Comparison of ENCODE assay signal across 9 mouse cellular contexts in genomic region chr7:19800764-19801163, GRCm38 (mm10). TPM values are rescaled to one million over a fixed set of nuclear protein-coding genes. Genes with fewer than 3 reads are reported as not detected.
A peak's percentile ranks its signal among the peaks of the same experiment; 100 is the strongest.
DNase-seq lines count a peak whose midpoint lies in the region; ATAC-seq lines count a peak whose summit lies in the region.
"Had no signal": no experiment of that assay in that cellular context is flagged by ENCODE, and none has a peak within 500 bp of the region (broad histone marks: within the 10 kb centered on the region; RNA-seq: fewer than 3 reads in every experiment).

No protein-coding gene starts in this region.

- no peak for ATAC-seq in CD4-positive, CD25-positive, alpha-beta regulatory T cell, adult 4 months

- DNase-seq in CD4-positive, CD25-positive, alpha-beta regulatory T cell, adult 2 months (ENCODE audit: low read depth, low spot score): peak; percentile 77
- peak; percentile 21 to 44 for DNase-seq in left cerebral cortex, adult 18-20 months (ENCODE audit: low spot score in 2 of 2)
- DNase-seq in left cerebral cortex, adult 8-10 months (ENCODE audit: low spot score in 2 of 2): no peak
- peak; percentile 64 for DNase-seq in adrenal gland, postnatal 10 days
- peak; percentile 77 for DNase-seq in induced T-regulatory cell, adult 2 months (ENCODE audit: low read depth)
- peak; percentile 75 for DNase-seq in naive thymus-derived CD4-positive, alpha-beta T cell, adult 2 months (ENCODE audit: low read depth)
- no peak for DNase-seq in spleen, postnatal 36 days (ENCODE audit: low spot score in 2 of 2)

RNA-seq across cellular contexts. Expression of gene Cblc, which starts 4.2 kb away (rescaled TPM):
- not detected for polyA plus RNA-seq in CD4-positive, CD25-positive, alpha-beta regulatory T cell, adult 4 months (2017; shearing (Covaris generic))
- not detected for total RNA-seq in left cerebral cortex, adult 18-20 months (2021)
- not detected for total RNA-seq in left cerebral cortex, adult 8-10 months (2022)
- 1 to 10 TPM; 1.8 to 3.2 TPM for total RNA-seq in adrenal gland, postnatal 10 days (2021)

RNA-seq across cellular contexts. Expression of gene Bcl3, which starts 21.8 kb away (rescaled TPM):
- polyA plus RNA-seq in CD4-positive, CD25-positive, alpha-beta regulatory T cell, adult 4 months (2017; shearing (Covaris generic)): 10 to 100 TPM; 16.0 to 20.5 TPM
- 1 to 10 TPM in 1 of 2 experiments, under 1 TPM in 1; 0.91 to 1.1 TPM for total RNA-seq in left cerebral cortex, adult 18-20 months (2021)
- 1 to 10 TPM in 2 of 4 experiments, under 1 TPM in 1, not detected in 1; 0.57 to 6.4 (median 2.9) TPM for total RNA-seq in left cerebral cortex, adult 8-10 months (2022)
- 10 to 100 TPM; 15.4 to 16.6 TPM for total RNA-seq in adrenal gland, postnatal 10 days (2021)

RNA-seq across cellular contexts. Expression of gene Bcam, which starts 29.9 kb away (rescaled TPM):
- 1 to 10 TPM; 2.5 to 3.7 TPM for polyA plus RNA-seq in CD4-positive, CD25-positive, alpha-beta regulatory T cell, adult 4 months (2017; shearing (Covaris generic))
- 10 to 100 TPM; 18.6 to 19.1 TPM for total RNA-seq in left cerebral cortex, adult 18-20 months (2021)
- 10 to 100 TPM; 15.8 to 18.7 (median 17.1) TPM for total RNA-seq in left cerebral cortex, adult 8-10 months (2022)
- 10 to 100 TPM; 62.4 to 75.1 TPM for total RNA-seq in adrenal gland, postnatal 10 days (2021)

RNA-seq across cellular contexts. Expression of gene Nectin2, which starts 50.5 kb away (rescaled TPM):
- under 1 TPM in 1 of 2 experiments, not detected in 1; 0.12 TPM for polyA plus RNA-seq in CD4-positive, CD25-positive, alpha-beta regulatory T cell, adult 4 months (2017; shearing (Covaris generic))
- total RNA-seq in left cerebral cortex, adult 18-20 months (2021): 1 to 10 TPM; 6.7 to 8.6 TPM
- 1 to 10 TPM; 6.5 to 8.0 (median 7.4) TPM for total RNA-seq in left cerebral cortex, adult 8-10 months (2022)
- total RNA-seq in adrenal gland, postnatal 10 days (2021): 100 to 1,000 TPM in 1 of 2 experiments, 10 to 100 TPM in 1; 86.7 to 106 TPM

RNA-seq across cellular contexts. Expression of gene Gm19345, which starts 51.0 kb away (rescaled TPM):
- polyA plus RNA-seq in CD4-positive, CD25-positive, alpha-beta regulatory T cell, adult 4 months (2017; shearing (Covaris generic)): not detected
- total RNA-seq in left cerebral cortex, adult 18-20 months (2021): 1 to 10 TPM; 2.0 to 2.4 TPM
- total RNA-seq in left cerebral cortex, adult 8-10 months (2022): 1 to 10 TPM; 1.4 to 2.5 (median 2.0) TPM
- total RNA-seq in adrenal gland, postnatal 10 days (2021): not detected
- total RNA-seq: gastrocnemius, postnatal 4 days had no signal

Comparison
In these comparisons a context has a peak if more than half of its experiments do, and no peak if none do; other contexts are left out.
1. DNase-seq: peak in CD4-positive, CD25-positive, alpha-beta regulatory T cell, adult 2 months (single experiment), left cerebral cortex, adult 18-20 months (2 of 2), adrenal gland, postnatal 10 days (single experiment), induced T-regulatory cell, adult 2 months (single experiment) and naive thymus-derived CD4-positive, alpha-beta T cell, adult 2 months (single experiment); none in left cerebral cortex, adult 8-10 months (0 of 2) and spleen, postnatal 36 days (0 of 2).